Mouse (Mus musculus) cerebellum, adult 2 months (tissue): ENCODE results near the gene Ahnak. TPM values are rescaled to one million over a fixed set of nuclear protein-coding genes. Genes with fewer than 3 reads are reported as not detected.

Experiments
- DNase-seq, 2 experiments: peaks; one replicate each; pipeline ENCODE4 v3.0.0; 2021
- H3K27ac ChIP-seq: fragments of 200-500 bp; 2 replicates; pipeline ENCODE4 v1.5.1; 2012; ENCODE audit warnings: low read length, control low read depth, inconsistent platforms; ENCODE audit not compliant: insufficient read depth
- H3K27me3 ChIP-seq: fragments of 200-500 bp; 2 replicates; pipeline ENCODE4 v1.6.1; 2012; ENCODE audit warnings: inconsistent platforms, mild to moderate bottlenecking, low read length, moderate library complexity; ENCODE audit not compliant: control insufficient read depth, insufficient read depth
- H3K4me1 ChIP-seq: fragments of 200-500 bp; 2 replicates; pipeline ENCODE4 v1.6.1; 2011; ENCODE audit warnings: low read length; ENCODE audit not compliant: control insufficient read depth, insufficient read depth
- H3K4me3 ChIP-seq: fragments of 200-500 bp; replicated peaks from 2 replicates; pipeline ENCODE3; 2011; ENCODE audit warnings: mild to moderate bottlenecking, low read depth, low read length, control low read depth; ENCODE audit not compliant: insufficient read depth
- CTCF ChIP-seq: fragments of 200-500 bp; IDR thresholded peaks from 2 replicates; pipeline ENCODE4 v1.5.1; 2011; ENCODE audit warnings: low read depth, mild to moderate bottlenecking, control low read depth, low read length, moderate library complexity, borderline replicate concordance; ENCODE audit not compliant: insufficient read depth
- POLR2A ChIP-seq: fragments of 200-500 bp; IDR thresholded peaks from 2 replicates; pipeline ENCODE4 v1.6.1; 2011; ENCODE audit warnings: low read length, control low read depth, borderline replicate concordance; ENCODE audit not compliant: insufficient read depth
- WGBS: fragments of 180-500 bp; shearing (Covaris S2); methylation state at CpG from one replicate; pipeline ENCODE4 v1.1.7; 2018; 5-methylcytosine and 5-hydroxymethylcytosine counted together
- polyA plus RNA-seq: library from polyadenylated mRNA; depleted of rRNA; stranded (reverse); fragments of >200 nt; gene quantifications from 2 replicates; pipeline ENCODE4 v1.2.3, GENCODE M21; 2012

Ahnak gene
- polyA plus RNA-seq, 1 experiment = 5.8 TPM

GRCm38 (mm10) chr19:9106751-9107378 lies 117.8 kb downstream of the Ahnak start:
- H3K4me3 ChIP-seq = no peak overlapping the region
- H3K27me3 ChIP-seq = no peaks in the 10 kb centered on the region
- no peak overlapping the region for H3K27ac ChIP-seq
- TF ChIP-seq POLR2A (no peak), CTCF (no peak)
- H3K4me1 ChIP-seq = peaks cover 6% of the 10 kb centered on the region
- WGBS = 76% methylated on average over 4 of the region's 4 CpGs
- DNase-seq = no peak

GRCm38 (mm10) chr19:9107379-9107755 lies 118.3 kb downstream of the Ahnak start:
- Histone ChIP-seq H3K4me1 (peaks cover 6% of the 10 kb centered on the region), H3K27ac (no peak overlapping the region), H3K4me3 (no peak overlapping the region), H3K27me3 (no peaks in the 10 kb centered on the region)
- WGBS = 43% methylated on average over 1 of the region's 1 CpGs
- DNase-seq = no peak
- no peak for TF ChIP-seq CTCF
- TF ChIP-seq POLR2A = no peak

- peaks cover 14% of the 10 kb centered on the region for H3K4me1 ChIP-seq
- H3K27ac ChIP-seq = no peak overlapping the region
- 89% methylated on average over 1 of the region's 1 CpGs for WGBS
- H3K4me3 ChIP-seq = no peak overlapping the region
- TF ChIP-seq CTCF (no peak), POLR2A (no peak)
- no peaks in the 10 kb centered on the region for H3K27me3 ChIP-seq
- DNase-seq = no peak
Observed at GRCm38 (mm10) chr19:9108536-9108935, 119.5 kb downstream of the Ahnak start.

- Histone ChIP-seq H3K27ac (no peak overlapping the region; the same call in 1 of the 2 replicates), H3K27me3 (no peaks in the 10 kb centered on the region), H3K4me3 (no peak overlapping the region), H3K4me1 (peaks cover 15% of the 10 kb centered on the region)
- TF ChIP-seq CTCF (peak; percentile 47; the same call in 1 of the 2 replicates), POLR2A (no peak)
- DNase-seq = peak; percentile 55 to 78
- WGBS = 52% methylated on average over 4 of the region's 4 CpGs
Observed at GRCm38 (mm10) chr19:9110182-9110869, 121.2 kb downstream of the Ahnak start.

- peak; percentile 91 to 98 for DNase-seq
- no peak overlapping the region for H3K4me3 ChIP-seq
- H3K27ac ChIP-seq = peak overlapping the region; percentile 76; the same call in 1 of the 2 replicates
- TF ChIP-seq CTCF (no peak), POLR2A (peak; percentile 70; the same call in 1 of the 2 replicates)
- peaks cover 15% of the 10 kb centered on the region for H3K4me1 ChIP-seq
- WGBS = 9% methylated on average over 8 of the region's 8 CpGs
- no peaks in the 10 kb centered on the region for H3K27me3 ChIP-seq
Observed at GRCm38 (mm10) chr19:9112043-9112442, 123.0 kb downstream of the Ahnak start.

GRCm38 (mm10) chr19:9116268-9116667 lies 127.2 kb downstream of the Ahnak start:
- Histone ChIP-seq H3K27me3 (no peaks in the 10 kb centered on the region), H3K4me3 (no peak overlapping the region), H3K27ac (no peak overlapping the region), H3K4me1 (peaks cover 13% of the 10 kb centered on the region)
- no peak for DNase-seq
- TF ChIP-seq CTCF = no peak
- 81% methylated on average over 4 of the region's 4 CpGs for WGBS

GRCm38 (mm10) chr19:9117275-9117674 lies 128.2 kb downstream of the Ahnak start:
- Histone ChIP-seq H3K27ac (0 out of 2 replicates have a peak overlapping the region, but pooled peaks have one; percentile 7), H3K27me3 (no peaks in the 10 kb centered on the region), H3K4me1 (peaks cover 10% of the 10 kb centered on the region), H3K4me3 (no peak overlapping the region)
- peak in 1 of 2 experiments; percentile 56 for DNase-seq
- TF ChIP-seq CTCF (no peak), POLR2A (no peak)
- WGBS = 34% methylated on average over 5 of the region's 5 CpGs
